Mouse (Mus musculus) heart, postnatal 10 days (tissue): Measurements from ENCODE around the gene E030030I06Rik. TPM values are rescaled to one million over a fixed set of nuclear protein-coding genes. Genes with fewer than 3 reads are reported as not detected.
"Not testable (repeated sequence)": the region's sequence is repeated elsewhere in the genome, so short reads cannot be mapped to it uniquely, and the experiment has no call there.

Source experiments
- DNase-seq, 2 experiments: peaks; one replicate each; pipeline ENCODE4 v3.0.0; 2021
- intact Hi-C: fragments of 180-260 bp; cut with DNase I; formaldehyde crosslinking; loops from one replicate; pipeline ENCODE4 v1.15.1; 2025
- total RNA-seq, 2 experiments: library from RNA; stranded (reverse); gene quantifications; 2 replicates each; pipeline ENCODE4 v1.2.3; 2021

The E030030I06Rik gene
- total RNA-seq: 1 to 10 TPM; 1.5 to 2.2 TPM

DNA sequence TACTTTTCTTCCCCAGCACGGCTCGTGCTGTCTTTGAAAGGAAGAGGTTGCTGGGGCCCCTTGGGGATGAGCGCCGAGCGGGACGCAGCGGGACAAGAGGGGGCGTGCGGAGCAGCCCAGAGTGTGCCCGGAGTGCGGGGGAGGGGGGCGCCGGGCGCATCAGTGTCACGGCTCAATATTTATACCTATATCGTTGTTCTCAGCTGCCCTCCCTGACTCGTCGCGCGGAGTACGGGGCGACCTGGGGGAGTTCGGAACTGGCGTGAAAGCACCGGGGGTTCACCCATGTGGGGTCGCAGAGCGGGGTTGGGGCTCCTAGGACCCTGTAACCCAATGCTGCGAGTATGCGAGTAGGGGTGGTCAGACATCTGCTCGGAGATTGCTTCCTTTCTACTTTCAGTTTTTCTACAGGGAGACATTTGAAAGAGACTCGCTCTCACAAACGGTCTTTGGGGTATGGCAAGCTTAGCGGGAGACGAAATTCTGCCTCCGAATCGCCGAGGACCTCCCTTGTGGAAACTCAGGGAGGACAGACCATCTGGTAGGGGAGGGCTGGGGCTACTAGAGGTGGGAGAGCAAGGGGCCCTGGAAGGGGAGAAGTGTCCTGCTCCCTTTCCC is at the start of gene E030030I06Rik:
E030030I06Rik (minus strand) TSS at position 198 of the 618 bp plus-strand sequence.
- intact Hi-C loops: loop anchor here (10.0 kb wide), 2 partner anchors 336 to 1636 kb away; partner anchors contain the start of gene Rps12
- DNase-seq: peak in 1 of 2 experiments; percentile 63

DNA sequence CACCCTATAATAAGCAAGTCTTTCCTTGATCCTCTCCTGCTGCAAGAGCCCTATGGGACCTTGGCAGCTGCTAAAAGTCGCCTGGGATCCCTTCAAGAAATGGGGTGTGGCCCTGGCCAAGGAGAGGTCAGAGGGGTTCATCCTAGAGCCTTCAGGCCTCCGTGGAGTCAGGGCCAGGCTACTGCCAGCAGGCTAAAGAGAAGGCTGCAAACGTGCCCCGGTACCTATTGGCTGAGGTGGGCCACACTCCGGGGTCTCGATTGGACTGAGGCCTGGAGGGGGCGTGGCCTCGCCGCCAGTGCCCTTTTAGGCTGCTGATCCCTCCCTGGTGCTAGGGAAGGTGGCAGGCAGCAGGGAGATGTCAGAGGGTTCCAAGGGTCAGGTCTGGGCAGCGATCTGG is 42.0 kb upstream of the E030030I06Rik start:
- intact Hi-C loops, DNase-seq: not testable (repeated sequence)

DNA sequence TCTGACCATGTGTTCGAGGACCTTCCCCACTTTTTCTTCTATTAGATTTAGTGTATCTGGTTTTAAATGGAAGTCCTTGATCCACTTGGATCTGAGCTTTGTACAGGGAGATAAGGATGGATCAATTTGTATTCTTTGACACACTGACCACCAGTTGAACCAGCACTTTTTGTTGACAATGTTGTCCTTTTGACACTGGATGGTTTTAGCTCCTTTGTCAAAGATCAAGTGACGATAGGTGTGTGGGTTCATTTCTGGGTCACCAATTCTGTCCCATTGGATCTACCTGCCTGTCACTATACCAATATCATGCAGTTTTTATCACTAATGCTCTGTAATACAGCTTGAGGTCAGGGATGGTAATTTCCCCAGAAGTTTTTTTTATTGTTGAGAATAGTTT is 27.4 kb upstream of the E030030I06Rik start:
- DNase-seq, intact Hi-C loops: not testable (repeated sequence)

DNA sequence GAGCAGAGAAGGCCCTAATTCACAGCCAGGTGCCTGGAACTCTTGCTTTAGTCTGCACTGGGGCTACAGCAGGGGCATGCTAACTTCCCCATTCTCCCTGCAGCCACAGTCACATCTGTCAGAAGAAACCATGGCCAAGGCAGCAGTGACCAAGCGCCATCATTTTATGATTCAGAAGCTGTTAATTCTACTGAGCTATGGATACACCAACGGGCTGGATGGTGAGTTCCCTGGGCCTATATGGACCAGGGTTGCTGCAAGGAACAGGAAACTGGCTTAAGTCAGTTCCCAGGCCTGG is 25.1 kb upstream of the E030030I06Rik start:
- intact Hi-C loops, DNase-seq: not testable (repeated sequence)

DNA sequence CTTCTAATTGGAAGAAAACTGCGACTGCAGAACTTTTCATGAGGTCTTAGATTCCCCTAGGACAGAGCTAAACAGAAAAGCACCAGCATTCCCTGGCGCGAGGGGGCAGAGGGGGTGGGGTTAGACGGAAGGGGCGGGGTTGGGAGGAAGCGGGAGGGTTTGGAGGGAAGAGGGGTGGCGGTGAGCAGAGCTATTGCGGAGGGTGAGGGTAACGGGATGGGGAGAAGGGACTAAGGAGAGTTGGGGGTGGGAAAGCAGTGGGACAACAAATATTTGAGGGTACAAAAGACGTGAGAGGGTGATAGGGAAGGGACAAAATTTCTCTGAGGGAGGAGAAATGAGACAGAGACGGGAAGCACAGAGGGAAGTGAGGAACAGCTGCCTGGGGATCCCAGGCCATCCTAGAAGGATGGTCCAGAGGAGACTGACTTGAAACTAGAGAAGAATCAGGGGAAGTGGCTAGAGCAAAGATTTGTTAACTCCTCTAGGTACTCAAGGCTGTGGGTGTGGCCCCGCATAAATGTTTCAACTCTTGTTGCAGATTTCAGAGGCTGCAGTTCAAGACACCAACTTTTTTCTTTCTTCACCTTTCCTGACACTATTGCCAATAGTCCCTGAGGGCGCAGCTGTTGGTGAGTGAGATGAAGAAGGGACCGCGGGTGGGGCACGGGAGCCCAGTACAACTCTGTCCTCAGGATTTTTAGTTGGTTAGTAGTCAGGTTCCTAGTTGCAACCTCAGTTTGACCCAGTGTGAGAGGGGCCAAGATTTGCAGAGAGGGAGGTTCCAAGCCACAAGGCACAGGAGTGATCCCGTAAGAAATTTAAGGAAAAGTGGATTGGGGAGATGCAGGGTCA is 24.5 kb upstream of the E030030I06Rik start:
- DNase-seq, intact Hi-C loops: not testable (repeated sequence)

DNA sequence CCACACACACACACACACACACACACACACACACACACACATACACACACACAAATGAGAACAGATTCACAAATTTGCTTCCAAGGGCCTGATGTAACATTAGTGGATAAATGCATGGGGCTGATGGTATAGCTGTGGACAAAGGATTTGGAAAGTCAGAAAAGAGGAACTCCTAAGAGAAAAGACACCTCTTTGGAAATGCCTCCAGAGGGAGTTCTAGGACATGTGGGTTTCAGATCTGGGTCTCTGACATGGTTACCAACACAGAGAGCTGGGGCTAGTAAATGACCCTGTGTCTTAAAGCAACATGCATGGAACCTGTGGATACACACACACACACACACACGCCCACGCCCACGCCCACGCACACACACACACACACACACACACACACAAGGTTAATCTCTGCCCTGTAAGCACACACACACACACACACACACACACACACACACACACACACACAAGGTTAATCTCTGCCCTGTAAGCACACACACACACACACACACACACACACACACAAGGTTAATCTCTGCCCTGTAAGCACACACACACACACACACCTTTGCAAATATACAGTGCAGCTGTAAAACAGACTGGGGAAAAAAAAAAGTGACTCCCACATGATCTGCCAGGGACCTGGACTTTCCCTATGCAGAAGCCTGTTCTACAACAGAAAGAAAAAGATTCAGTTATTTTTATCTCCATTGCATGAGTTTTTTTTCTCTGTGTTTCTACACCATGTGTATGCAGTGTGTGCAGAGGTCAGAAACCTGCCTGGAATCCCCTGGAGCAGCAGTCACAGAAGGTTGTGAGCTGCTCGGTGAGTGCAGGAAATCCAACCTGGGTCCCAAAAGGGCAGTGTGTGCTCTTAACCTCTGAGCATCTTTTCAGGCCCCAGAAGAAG is 23.6 kb upstream of the E030030I06Rik start:
- DNase-seq, intact Hi-C loops: not testable (repeated sequence)

DNA sequence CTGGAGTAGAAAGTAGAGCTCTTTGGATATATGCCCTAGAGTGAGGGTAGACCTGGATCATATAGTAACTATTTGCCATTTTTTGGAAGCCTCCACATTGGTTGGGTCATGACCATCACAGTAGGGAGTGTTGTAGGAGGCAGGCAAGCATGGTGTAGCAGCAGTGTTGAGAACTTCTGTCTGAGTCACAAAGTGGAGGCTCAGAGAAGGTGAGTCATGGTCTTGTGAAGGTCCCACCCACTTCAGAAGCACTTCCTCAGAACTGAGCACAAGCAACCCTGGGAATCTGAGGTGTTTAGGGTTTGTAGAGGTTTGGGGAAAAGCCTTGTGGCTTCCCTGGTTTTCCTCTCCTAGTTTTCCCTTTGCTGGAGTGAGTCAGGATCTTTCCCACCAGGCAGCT is 20.0 kb upstream of the E030030I06Rik start:
- not testable (repeated sequence) for DNase-seq
- intact Hi-C loops: loop anchor here (2.0 kb wide), 1 partner anchor 190 kb away; no protein-coding TSS in a partner anchor

DNA sequence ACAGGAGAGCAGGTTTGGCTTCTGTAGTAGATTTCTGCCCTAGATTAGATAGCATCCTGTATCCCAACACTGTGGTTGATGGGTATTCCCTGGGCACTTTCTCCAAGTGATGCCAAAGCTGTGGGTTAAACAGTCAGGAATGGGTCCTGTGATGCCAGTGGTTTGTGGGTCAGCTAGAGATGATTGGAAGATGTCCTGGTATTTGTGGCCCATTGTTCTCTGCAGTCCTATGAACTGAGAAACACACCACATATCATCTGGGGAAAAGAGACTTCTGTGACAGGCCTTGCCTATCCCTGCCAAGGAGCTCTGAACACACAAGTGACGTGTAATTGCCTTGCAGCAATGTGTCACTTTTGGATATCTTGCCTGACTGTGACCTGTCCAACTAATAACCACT is 18.0 kb upstream of the E030030I06Rik start:
- DNase-seq, intact Hi-C loops: not testable (repeated sequence)

DNA sequence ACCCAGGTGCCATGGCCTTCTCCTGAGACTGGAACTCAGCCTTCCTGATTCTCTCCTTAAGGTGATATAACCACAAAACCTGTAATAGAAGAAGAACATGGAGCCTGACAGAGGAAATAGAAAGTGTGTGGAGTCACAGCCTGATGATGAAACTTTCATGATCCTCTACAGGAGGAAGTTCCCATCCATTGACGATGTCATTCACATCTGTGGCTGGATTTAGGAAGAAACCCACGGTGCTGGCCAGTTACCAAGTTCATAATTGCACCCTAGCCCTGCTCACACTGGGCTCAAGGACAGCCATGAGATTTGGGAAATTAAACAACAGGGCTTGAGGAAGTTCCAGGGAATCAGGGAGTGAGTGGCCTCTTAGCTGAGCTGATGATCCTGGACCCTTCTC is 17.0 kb upstream of the E030030I06Rik start:
- DNase-seq, intact Hi-C loops: not testable (repeated sequence)

DNA sequence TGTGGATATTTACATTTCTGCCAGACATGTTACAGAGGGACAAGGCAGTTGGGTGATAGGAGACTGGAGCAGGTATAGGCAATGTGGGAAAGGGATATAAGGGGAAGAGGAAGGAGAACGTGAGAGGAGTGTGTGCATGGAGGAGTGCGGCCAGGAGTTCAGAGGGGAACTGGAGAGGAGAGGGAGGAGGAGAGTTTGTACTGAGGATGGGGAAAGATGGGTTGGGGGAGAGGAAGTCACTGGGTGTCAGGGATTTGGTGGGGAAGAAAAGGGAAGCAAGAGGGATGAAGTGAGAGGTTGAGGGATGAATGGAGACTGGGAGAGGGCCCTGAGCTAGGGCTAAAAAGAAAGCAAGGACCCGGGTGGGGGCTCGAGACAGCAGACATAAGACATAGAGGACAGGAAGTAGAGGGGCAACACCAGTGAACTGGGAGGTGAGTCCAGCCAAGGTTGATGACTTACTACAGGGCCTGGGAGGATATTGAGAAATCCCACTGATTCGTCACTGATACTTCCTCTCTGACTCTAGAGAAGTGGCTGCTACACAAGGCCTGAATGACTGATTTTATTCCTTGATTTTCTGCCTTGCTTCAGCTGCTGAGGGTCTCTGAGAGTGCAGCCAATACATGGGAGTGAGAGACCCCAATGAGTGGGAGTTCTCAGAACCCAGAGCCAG is 16.4 kb upstream of the E030030I06Rik start:
- DNase-seq, intact Hi-C loops: not testable (repeated sequence)

DNA sequence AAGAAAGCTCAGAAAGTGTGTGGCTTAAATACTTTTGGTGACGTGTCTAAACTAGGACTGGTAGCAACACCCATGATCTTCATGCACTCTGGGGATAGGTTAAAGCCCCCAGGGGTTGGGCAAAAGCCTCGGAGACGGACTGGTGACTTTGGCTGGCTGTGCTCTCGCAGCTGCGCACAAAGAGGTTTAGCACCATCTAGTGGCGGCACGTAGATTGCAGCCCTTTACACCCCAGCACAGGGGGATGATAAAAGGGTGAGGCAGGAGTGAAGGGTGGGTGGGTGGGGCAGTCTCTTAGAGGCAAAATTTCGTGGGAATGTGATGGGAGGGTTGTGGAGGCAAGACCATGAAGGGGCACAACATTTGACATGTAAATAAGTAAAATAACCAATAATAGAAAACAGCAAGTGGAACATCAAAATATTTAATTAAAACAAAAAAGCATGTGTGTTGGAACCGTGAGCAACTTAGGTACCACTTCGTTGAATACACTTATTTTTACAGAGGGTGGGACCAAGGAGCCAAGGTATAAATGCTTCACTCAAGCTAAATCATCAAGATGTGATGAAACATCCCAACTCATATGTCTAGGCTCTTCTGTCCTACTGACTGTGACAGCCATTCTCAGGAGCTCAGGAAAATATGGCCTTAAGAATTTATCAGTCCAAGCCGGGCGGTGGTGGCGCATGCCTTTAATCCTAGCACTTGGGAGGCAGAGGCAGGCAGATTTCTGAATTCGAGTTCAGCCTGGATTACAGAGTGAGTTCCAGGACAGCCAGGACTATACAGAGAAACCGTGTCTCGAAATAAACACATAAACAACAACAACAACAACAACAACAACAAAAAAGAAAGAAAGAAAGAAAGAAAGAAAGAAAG is 14.9 kb upstream of the E030030I06Rik start:
- peak; percentile 70 to 83 for DNase-seq
- intact Hi-C loops: loop anchor here (1.0 to 2.0 kb wide), 2 partner anchors 23 to 128 kb away; no protein-coding TSS in a partner anchor

DNA sequence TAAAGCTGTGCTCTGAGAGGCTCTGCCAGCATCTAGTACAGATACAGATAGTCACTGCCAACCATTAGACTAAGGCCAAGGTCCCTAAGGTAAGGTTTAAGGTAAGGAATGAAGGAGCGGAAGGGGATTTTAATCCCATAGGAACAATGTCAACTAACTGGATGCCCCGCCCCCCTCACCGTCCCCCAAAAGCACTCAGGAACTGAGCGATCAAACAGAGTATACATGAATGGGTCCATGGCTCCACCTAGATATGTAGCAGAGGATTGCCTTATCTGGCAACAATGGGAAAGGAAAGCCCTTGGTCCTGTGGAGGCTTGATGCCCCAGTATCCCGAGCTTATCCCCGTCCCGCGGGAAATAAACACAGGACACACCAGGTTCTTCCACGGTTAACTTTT is 14.2 kb upstream of the E030030I06Rik start:
- intact Hi-C loops: loop anchor here (1.0 to 2.0 kb wide), 2 partner anchors 22 to 127 kb away; no protein-coding TSS in a partner anchor
- DNase-seq: not testable (repeated sequence)

DNA sequence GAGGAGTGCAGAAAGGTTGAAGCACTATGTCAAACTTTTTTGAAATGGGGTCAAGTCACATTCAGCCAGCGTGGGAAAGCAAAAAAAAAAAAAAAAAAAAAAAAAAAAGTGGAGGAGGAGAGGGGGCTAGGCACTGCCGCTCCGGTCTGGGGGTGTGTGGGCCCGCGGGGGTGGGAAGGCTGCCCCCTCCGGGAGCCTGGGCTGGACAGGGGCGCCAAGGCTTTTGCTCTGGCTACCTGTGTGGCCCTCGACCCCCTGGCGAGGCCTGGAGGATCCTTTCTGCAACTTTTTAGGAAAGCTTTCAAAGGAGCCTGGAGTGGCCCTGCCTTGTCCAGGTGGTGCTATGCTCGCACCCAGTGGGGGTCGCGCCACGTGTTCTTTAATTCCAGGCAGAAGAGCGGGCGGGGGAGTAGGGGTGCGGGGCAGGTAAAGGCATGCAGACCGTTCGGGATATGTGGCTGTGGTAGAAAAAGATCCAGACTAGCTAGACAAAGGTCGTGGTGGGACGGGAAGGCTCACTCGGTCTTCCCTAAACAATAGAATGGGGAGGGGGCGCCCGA is 10.6 kb upstream of the E030030I06Rik start:
- intact Hi-C loops: no loop called here
- no peak for DNase-seq

DNA sequence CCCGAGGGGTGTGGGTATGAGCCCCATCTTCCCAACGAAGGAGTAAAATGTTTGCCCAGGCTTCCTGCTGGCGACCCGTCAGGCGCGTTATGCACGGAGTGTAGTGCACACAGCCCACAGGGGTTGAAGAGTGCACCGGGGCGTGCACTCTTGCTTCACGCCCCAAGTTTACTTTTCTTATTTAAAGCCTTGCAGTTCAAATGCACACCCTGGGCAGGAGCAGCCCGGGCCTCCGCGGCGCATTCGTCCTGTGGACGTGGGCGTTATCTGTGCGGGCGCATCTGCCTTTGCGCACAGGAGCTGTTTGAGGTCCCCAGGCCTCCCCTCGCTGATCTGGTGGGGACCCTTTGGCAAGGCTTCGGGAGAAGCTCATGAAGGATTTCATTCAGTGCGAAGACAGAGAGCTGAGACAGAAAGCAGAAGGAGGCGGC is 10.1 kb upstream of the E030030I06Rik start:
- intact Hi-C loops: no loop called here
- DNase-seq: peak in 1 of 2 experiments; percentile 14

DNA sequence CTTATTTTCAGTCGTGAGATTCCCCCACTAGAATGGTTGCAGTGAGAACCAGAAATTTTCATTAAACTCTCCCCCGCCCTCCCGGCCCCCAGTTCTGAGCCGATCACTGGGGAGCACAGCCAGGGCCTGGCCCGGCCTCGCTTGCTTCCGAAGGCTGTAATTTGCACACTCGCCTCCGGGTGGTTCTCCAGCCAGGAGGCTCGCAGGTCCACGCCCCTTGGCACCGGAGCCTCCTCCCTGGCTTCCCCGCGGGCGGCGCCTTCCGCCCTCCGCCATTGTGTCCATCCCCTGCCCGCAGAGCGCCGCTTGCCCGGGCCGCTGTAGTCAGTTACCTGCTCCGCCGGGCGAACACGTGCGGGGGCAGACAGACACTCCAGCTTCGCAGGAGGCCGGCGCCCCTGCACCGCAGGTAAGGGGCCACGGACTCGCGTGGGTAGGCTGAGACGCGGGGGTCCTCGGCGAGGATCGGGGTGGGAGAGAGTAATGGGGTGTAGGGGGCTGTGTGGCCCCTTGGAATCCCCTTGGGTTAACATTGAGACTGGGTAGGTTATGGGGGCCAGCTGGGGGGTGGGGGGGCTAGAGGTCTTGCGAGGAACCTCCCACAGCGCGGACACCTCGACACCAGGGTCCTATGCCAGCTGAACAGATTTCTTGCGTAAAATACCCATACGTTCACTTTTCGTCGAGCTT is 9.4 kb upstream of the E030030I06Rik start, which contains the start of the genes Raet1e and H60b:
Raet1e (plus strand) TSS at position 260 of the 690 bp plus-strand sequence.
H60b (plus strand) TSS at position 277 of the 690 bp plus-strand sequence.
- intact Hi-C loops: not testable (repeated sequence)
- peak; percentile 60 to 72 for DNase-seq

DNA sequence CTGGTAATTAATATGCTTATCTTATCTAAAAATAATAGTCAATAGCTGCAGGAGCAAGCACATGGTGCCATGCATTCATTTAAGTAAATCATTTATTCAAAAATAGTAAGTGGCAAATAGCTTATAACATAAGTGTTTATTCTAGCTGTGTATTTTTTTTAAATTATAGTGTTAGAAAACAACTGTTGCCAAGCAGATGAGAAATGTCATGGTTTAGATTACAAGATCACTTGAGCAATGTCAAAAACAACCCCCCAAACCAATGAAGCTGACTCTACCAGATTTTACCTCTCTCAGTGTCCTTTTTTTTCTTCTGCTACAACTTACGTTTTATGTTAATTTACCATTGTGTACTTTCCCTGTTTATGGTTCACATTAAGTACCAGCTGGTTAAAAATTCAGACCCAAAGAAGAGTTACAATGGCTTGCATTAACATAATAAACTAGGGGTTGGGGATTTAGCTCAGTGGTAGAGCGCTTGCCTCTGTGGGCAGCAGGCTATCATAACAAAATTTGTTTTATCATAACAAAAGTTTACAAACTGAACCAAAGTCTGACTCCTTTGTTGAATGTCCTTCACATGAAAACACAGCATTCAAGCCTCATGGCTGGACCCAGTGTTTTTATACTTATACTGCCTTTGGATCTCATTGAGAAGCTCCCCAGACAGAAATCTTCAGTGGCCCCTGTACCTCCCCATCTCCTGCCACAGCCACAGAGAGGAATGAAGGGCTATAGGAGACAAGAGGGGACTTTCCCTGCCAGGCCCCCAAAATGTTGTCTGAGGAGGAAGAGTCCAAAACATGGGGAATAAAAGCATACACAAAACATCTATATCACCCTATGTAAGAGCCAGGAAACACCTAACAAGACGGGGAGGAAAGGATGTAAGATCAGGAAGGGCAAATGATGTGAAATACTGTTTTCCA is 6.1 kb upstream of the E030030I06Rik start:
- intact Hi-C loops: no loop called here
- no peak for DNase-seq

DNA sequence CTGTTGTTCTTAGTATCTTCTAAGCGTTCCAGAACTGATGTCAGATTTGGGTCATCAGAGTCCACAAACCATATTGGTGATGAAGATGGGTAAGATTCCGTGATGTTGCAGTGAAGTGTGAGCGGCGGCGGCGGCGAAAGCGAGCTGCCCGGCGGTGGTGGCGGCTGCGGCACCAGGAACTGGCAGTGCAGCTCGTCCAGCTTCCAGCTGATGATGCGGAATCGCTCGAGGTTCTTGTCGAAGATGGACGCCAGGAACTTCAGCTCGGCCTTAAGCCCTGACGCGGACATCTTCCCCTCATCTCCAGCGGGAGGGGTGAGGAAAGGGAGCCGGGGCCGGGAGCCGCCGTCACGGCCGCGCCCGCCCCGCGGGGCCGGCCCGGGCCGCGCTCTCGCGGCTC is 5.1 kb upstream of the E030030I06Rik start:
- DNase-seq: peak; percentile 37 to 42
- intact Hi-C loops: not testable (repeated sequence)
